Mouse (Mus musculus) liver, postnatal 0 days (tissue): ENCODE measurements around the gene Gng8.

Source experiments
- CTCF ChIP-seq: sonication (generic); IDR thresholded peaks from 2 replicates; pipeline ENCODE4 v1.5.1; 2016; ENCODE audit warnings: antibody characterized with exemption, low read depth
- EP300 ChIP-seq: IDR thresholded peaks from 2 replicates; pipeline ENCODE4 v1.6.1; 2016; ENCODE audit warnings: antibody characterized with exemption, low read depth, mild to moderate bottlenecking

DNA sequence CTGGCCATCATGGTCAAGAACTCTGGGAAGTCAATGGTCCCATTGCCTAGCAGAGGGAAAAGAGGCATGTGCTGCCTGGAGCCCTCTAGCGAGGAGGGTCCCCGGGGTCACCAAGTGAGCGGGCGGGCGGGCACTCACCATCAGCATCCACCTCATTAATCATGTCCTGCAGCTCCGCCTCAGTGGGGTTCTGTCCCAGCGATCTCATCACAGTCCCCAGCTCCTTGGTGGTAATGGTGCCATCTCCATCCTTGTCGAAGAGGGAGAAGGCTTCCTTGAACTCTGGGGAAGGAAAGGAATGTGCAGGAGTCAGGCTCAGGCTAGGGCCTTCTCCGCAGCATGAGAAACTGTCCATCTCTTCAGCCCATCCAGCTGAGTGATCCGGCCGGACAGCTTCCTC is 25.9 kb downstream of the Gng8 start:
- no peak for TF ChIP-seq EP300
- no peak for TF ChIP-seq CTCF
